Mouse (Mus musculus): ENCODE results near the gene Evpl. TPM values are rescaled to one million over a fixed set of nuclear protein-coding genes. Genes with fewer than 3 reads are reported as not detected.

Gene Evpl
- total RNA-seq, 2 experiments from 2014 or later = 1.2 TPM

- no peak for DNase-seq
- intact Hi-C loops (cut with DNase I) = no loop called here
These were observed 21.3 kb downstream of the Evpl start for GRCm38 (mm10) chr11:116216549-116216948.

DNA sequence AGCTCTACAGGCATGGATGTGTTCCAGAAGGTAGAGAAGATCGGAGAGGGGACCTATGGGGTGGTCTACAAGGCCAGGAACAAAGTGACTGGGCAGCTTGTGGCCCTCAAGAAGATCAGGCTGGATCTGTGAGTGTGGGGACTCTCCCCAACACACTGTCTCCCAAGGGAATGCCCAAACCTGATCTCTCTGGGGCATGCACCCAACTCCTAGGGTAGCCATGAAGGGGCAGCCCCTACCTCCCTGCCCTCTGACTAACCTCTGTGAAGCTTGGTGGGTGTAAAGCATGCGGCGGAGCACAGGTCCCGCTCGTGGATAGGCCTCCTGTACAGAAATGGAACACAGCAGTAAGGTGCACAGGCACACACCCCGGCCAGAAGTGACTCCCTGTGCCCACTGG lies 21.9 kb downstream of the Evpl start:
- intact Hi-C loops (cut with DNase I) = no loop called here
- no peak for DNase-seq

- DNase-seq = peak in 1 of 2 experiments; percentile 36
- intact Hi-C loops (cut with DNase I) = no loop called here
These were observed 22.7 kb downstream of the Evpl start for GRCm38 (mm10) chr11:116215181-116215580.

DNA sequence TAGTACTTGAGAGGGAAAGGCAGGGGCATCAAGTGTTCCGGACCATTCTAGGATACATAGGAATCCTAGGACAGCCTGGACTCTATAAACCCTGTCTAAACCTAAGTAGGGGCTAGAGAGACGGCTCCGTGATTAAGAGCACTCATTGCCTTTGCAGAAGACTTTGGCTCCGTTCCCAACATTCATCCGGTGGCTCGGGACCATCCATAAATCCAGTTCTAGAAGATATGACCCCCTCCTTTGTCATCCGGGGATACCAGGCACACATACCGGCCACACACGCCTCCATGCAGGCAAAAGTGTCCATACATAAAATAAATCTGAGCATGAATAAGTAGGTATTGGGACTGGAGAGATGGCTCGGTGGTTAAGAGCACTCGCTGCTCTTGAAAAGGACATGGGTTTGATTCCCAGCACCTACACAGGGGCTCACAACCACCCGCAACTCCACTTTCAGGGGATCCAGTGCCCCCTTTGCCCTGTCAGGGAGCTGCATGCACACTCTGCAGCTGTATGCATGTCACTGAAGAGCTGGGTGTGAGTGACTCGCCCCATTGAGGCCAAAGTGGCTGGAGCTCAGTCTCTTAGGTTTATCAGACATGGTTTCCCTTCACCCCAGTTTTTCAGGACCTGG lies 23.9 kb downstream of the Evpl start:
- intact Hi-C loops (cut with DNase I) = no loop called here
- DNase-seq = no peak

DNA sequence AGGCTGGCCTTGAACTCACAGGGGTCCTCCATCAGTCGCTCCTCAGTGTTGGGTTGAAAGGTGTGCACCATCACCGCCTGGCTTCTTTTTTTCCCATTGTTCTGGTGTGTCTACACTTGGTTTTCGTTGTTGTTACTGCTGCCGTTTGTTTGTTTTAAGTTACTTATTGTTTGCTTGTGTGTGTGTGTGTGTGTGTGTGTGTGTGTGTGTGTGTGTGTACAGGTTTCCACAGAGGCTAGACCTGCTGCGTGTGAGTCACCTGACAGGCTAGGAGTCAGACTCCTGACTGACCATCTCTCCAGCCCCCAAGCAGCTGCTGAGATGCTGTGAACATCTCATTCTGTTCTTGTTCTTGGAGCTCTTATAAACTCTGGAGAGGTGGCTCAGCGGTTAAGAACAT lies 25.0 kb downstream of the Evpl start:
- DNase-seq = no peak
- intact Hi-C loops (cut with DNase I) = no loop called here

DNA sequence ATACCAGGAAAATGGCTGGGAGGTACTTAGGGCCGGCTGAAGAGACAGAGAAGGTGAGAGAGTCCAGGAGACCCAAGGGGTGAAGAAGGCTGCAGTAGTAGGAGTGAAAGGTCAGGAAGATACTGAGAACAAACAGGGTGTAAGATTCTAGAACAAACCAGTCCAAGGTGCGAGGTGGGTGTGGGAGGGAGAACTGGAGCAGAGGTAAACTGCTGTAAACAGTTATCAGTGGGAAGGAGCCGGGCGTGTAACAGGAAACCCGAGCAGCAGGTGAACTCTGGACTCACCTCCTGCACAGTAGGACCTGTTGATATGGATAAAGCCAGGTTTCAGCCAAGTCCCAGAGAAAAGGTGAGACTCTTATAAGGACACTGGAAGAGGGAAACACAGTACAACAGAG lies 27.2 kb downstream of the Evpl start:
- no peak for DNase-seq
- intact Hi-C loops (cut with DNase I) = no loop called here

GRCm38 (mm10) chr11:116209257-116209656 lies 28.6 kb downstream of the Evpl start:
- intact Hi-C loops (cut with DNase I) = no loop called here
- no peak for DNase-seq

- intact Hi-C loops (cut with DNase I) = no loop called here
- no peak for DNase-seq
These were observed 29.2 kb downstream of the Evpl start for GRCm38 (mm10) chr11:116208660-116209059.

DNA sequence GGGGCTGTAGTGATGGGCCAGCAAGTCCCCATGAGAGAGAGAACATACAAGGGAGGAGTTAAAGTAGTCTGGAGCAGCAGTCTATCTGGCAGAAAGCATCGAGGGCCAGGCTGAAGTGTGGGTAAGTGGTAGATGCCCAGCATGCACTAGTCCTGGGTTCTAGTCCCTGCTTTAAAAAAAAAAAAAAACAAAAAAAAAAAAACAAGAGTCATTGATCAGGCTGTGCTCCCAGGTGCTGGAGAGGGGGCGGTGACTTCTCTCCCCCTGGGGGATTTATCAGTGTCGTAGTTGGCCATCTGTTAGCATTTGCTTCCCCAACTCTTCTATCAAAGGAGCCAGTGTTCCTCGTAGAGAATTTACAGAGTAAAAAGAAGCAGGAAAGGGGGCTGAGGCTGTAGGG lies 31.2 kb downstream of the Evpl start:
- intact Hi-C loops (cut with DNase I) = no loop called here
- DNase-seq = no peak

DNA sequence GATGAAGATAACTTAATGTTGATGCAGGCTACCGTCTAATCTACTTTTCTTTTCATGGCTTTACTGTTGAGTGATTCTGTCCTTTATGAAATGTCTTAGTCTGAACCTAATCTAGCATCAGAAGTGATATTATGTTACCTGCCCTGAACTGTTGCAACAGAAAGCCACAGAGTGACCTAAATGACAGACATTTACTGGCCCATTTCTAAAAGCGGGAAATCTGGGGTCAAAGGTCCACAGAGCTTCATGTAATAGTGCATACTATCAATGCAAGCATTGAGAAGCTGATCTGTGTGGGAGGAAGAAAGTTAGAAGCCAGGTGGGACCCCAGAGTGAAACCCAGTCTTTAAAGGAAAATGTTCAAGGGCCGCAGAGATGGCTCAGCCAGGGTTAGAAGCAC lies 34.7 kb downstream of the Evpl start:
- intact Hi-C loops (cut with DNase I) = no loop called here
- DNase-seq = no peak

GRCm38 (mm10) chr11:116201151-116201550 lies 36.7 kb downstream of the Evpl start:
- no peak for DNase-seq
- intact Hi-C loops (cut with DNase I) = no loop called here

DNA sequence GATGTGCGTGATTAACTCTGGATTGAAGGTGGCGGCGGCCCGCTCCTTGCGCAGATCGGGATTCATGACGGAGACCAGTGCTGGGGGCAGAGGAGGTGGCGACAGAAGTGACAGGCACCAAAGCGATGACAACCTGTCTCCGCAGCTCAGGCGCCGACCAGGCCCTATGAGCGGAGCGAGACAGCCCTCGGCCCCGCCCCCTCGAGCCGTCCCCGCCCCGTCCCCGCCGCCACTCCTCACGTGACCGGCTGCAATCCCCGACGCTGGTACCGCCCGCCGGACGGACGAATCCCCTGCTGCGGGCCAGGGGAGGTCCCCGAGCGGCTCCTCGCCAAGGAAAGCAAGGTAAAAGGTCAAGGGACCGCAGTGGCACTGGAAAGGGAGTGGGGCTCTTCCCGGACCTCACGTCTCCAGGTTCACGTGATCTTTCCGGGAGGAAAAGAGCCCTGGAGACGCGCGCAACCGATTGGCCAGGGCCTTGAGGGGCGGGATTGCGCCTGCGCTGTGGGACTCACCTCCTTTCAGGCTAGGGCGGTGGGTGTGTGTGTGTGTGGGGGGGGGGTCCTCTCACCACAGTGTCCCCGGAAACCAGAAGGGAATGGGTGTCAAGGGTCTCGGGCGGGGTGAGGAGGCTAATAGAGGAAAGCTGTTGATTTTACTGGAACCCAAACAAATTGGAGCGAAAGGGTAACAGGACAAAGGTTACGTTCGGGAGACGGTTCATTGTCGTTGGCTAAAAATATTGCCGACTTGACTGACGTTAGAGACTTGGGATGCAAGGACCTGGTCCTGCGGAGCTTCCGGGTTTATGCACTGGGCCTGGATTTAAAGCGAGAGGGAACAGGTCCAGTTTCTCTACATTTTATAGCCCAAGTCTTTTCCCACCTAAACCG lies 39.0 kb downstream of the Evpl start, which contains the start of the genes Ten1 and Acox1:
TSS of gene Ten1 (plus strand) at position 217 of the 893 bp plus-strand sequence.
TSS of gene Acox1 (minus strand) at position 407 of the 893 bp plus-strand sequence.
- intact Hi-C loops (cut with DNase I) = loop anchor here (2.0 kb wide), 2 partner anchors 20 to 60 kb away; partner anchors contain the start of gene Mrpl38
- peak; percentile 99 for DNase-seq

DNA sequence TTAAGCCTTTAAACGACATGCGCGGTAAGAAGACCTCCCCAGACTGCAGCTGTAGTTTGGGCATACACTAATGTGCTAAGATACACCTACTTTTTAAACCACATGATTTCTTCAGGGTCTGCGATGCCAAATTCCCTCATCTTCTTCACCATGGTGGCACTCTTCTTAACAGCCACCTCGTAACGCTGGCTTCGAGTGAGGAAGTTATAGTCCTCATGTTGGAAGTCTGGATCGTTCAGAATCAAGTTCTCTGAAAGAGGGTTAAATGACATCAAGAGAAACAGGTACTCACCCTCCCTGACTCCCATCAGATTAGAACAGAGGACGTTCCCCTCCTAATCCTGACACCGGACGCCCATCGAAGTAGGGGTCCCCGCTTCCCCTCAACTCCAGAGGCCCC lies 39.7 kb downstream of the Evpl start:
- DNase-seq = no peak
- intact Hi-C loops (cut with DNase I) = loop anchor here (2.0 kb wide), 2 partner anchors 21 to 59 kb away; partner anchors contain the start of gene Mrpl38

DNA sequence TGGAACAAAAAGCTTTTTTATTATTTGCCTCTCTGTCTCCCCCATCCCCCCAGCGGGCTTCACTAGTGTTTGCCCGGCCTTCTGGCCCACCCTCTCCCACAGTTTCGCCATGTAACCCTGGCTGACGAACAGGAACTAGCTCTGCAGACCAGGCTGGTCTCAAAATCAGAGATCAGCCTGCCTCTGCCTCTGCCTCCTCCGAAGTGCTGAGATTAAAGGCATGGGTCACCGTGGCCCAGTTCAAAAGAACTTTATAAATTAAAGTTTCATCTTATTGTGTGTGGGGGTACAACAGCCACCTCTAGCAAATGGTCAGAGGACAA lies 40.3 kb downstream of the Evpl start:
- intact Hi-C loops (cut with DNase I) = no loop called here
- no peak for DNase-seq

GRCm38 (mm10) chr11:116196866-116197583 lies 40.9 kb downstream of the Evpl start:
- intact Hi-C loops (cut with DNase I) = no loop called here
- DNase-seq = no peak

DNA sequence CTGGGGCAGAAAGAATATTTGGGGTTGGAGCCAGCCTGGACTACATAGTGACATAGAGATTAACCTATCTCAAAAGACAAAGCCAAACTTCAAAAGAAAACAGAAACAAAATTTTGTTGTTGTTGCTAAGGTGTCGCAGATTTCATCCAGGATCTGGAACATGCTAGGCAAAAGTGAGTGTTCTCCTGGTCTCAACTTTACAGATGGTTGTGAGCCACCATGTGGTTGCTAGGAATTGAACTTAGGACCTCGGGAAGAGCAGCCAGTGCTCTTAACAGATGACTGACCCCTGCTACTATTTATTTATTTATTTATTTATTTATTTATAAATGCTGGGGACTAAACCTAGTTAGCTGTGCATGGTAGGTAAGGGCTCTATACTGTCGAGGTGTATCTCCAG lies 41.5 kb downstream of the Evpl start:
- intact Hi-C loops (cut with DNase I) = no loop called here

DNA sequence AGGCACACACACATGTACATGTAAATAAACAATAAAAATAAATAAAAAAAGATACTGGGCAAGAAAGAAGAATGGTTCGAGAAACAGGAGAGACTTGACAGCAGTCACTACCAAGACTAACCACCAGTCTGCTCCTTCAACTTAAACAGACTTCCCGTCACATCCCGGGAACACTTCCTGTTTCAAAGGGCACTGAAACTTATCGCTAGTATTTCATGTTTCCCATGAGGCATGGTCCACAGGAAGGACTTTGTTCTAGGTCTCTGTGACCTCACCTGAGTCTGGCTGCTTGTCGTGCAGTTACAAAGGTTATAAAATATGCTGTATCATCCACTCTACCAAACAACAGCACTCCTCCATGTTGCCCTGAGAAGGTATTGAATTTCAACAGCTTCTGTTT lies 42.6 kb downstream of the Evpl start:
- intact Hi-C loops (cut with DNase I) = no loop called here
- DNase-seq = no peak

More for the DNA sequence above, 41.5 kb downstream of the Evpl start:
- DNase-seq = no peak

- intact Hi-C loops (cut with DNase I) = no loop called here
- DNase-seq = no peak
These were observed 43.3 kb downstream of the Evpl start for GRCm38 (mm10) chr11:116194619-116195018.

DNA sequence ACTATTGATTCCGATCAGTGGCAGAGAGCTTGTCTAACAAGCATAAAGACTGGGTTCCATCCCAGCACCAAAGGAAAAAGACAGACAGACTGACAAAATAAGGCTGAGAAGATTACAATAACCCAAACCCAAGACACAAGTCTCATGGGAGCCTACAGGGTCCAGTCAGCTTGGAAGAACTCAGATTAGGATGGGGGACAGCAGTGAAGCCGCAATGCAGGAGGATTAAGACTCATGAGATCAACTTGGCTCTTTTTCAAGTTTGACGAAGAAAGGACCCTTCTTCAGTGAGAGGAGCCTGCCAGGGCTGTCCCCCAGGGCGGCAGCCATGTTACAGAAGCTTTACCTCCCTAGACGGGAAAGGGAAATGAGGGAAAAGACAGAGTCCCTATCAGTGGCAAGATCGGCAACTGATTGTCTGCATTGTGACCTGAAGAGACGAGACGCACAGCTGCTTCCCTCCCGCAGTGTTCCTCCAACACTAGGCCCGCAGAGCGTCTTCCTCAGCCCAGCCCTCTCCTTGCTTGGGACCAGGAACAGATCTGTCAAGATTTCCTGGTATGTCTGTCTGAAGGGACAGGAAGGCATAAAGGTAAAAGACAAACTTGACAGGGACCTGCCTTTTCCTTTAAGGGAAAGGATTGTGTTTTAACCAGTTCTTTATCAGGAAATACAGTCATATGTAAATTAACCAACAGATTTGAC lies 50.5 kb downstream of the Evpl start:
- intact Hi-C loops (cut with DNase I) = no loop called here
- no peak for DNase-seq

DNA sequence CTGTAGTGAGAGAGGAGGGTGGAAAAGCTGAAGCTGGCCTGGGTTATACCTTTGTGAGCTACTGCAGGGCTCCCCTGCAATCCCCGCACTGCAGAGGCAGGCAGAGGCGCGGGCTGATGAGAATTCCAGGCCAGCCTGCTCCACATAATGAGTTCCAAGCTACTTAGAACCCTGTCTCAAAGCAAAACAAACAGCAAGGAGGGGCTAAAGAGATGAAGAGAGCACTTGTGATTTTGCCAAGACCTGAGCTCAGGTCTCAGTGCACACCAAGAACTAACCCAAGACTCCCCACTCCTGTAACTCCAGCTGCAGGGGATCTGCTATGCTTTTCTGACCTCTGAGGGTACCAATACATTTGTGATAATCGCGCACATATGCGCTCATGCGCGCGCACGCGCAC lies 51.5 kb downstream of the Evpl start:
- intact Hi-C loops (cut with DNase I) = no loop called here
- no peak for DNase-seq

DNA sequence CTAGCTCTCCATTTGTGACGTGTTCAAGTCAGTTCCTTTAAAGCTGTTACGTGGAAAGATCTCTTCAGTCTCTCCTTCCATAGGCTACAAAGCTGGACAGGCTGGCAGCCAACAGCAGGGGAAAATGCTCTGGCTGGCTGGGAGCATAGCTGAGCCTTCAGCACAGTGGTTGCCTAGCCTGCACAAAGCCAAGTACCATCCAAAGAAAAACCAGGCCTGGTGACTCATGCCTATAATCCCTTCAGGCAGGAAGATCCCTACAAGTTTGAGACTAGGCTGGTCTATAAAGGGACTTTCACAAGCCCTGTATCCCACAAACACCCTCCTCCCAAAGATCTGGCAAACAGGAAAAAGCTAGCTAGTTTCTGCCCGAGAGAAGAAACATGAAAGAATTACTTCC lies 52.0 kb downstream of the Evpl start:
- peak; percentile 18 to 25 for DNase-seq
- intact Hi-C loops (cut with DNase I) = no loop called here
